Mouse (Mus musculus) megakaryocyte, embryonic 14.5 days (primary cell): ENCODE measurements at regions not wholly inside any gene's neighbourhood (a gene's known extent, or its start where the extent isn't known, plus 50 kb on each side); places are given as distances from the start of the nearest gene placed in this dataset.
A peak's percentile ranks its signal among the peaks of the same experiment; 100 is the strongest.

Experiments
- H3K27me3 ChIP-seq: replicated peaks from 2 replicates; pipeline ENCODE3; 2012; ENCODE audit warnings: inconsistent platforms
- H3K36me3 ChIP-seq: replicated peaks from 2 replicates; pipeline ENCODE3; 2012; ENCODE audit warnings: low read length, inconsistent platforms, mixed read lengths
- H3K4me1 ChIP-seq: 2 replicates; pipeline ENCODE4 v1.6.1; 2012; ENCODE audit warnings: inconsistent platforms
- H3K4me3 ChIP-seq: replicated peaks from 2 replicates; pipeline ENCODE3; 2012; ENCODE audit warnings: moderate library complexity, mild to moderate bottlenecking, inconsistent platforms
- H3K9me3 ChIP-seq: 2 replicates; pipeline ENCODE4 v1.6.1; 2012; ENCODE audit warnings: inconsistent platforms
- FLI1 ChIP-seq: IDR thresholded peaks from 2 replicates; pipeline ENCODE4 v1.6.1; 2012; ENCODE audit warnings: low read length, inconsistent platforms, mixed read lengths
- GATA1 ChIP-seq: IDR thresholded peaks from 3 replicates; pipeline ENCODE4 v1.6.1; 2012; ENCODE audit warnings: mixed read lengths, low read length, inconsistent platforms, borderline replicate concordance

DNA sequence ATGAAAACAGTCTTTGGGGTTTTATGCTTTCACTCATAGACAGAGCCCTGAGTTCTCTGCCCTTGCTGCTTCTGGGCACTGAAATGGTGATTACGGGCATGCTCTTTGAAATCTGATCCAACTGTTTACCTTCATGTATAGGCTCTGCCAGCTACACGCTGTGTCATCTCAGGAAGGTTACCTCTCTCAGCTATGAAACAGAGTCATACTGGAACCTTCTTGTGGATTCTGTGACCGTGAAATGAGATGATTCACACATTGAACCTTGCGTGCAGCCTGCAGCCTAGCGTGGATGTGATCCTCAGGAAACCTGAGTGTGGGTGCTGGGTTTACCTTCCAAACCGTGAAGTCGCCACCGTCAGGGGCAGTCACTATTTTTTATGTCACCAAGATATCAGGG lies 189.7 kb upstream of the Spdye4c start:
- Histone ChIP-seq H3K9me3 (no peaks in the 10 kb centered on the region), H3K4me1 (peaks cover 45% of the 10 kb centered on the region), H3K36me3 (peaks cover 26% of the 10 kb centered on the region), H3K27me3 (no peaks in the 10 kb centered on the region), H3K4me3 (no peak overlapping the region)
- TF ChIP-seq GATA1 (no peak), FLI1 (no peak)

DNA sequence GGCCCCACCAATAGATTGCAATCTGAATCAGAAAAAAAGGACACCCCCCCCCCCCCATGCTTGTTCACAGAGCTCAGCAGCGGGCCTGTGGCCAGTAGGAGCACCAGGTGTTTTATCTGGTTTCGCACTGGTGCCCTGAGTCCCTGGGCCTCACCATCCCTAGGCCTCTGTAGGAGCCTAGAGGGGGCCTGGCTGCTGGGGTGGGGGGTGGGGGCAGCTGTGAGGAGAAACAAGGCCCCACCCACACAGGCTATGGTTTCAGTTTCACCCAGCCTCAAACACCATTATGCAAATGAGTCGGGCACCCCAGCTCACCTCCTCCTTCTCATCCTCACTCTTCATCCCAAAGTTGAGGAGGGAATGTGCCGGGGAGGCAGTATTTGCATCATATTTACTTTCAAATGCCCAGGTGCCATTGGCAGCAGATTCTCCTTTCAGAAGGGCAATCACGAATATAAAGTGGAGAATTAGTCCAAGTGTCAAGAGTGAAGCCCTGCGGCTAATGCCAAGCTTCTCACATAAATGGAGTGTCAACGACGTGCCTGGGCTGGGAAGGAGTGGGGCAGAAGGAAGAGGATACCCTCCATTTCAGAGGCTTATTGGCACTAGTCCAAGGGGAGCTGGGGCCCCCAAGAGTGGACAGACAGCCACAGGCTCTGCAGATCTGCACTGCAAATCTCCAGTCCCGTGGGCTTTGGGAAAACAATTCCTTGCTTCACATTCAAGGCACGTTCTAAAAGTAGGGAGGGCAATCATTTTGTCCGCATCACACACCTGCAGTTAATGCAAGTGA lies 187.7 kb upstream of the Spdye4c start:
- peaks cover 21% of the 10 kb centered on the region for H3K36me3 ChIP-seq
- no peaks in the 10 kb centered on the region for H3K9me3 ChIP-seq
- TF ChIP-seq GATA1 (no peak), FLI1 (no peak)
- no peak overlapping the region for H3K4me3 ChIP-seq
- H3K4me1 ChIP-seq = peaks cover 59% of the 10 kb centered on the region
- no peaks in the 10 kb centered on the region for H3K27me3 ChIP-seq

DNA sequence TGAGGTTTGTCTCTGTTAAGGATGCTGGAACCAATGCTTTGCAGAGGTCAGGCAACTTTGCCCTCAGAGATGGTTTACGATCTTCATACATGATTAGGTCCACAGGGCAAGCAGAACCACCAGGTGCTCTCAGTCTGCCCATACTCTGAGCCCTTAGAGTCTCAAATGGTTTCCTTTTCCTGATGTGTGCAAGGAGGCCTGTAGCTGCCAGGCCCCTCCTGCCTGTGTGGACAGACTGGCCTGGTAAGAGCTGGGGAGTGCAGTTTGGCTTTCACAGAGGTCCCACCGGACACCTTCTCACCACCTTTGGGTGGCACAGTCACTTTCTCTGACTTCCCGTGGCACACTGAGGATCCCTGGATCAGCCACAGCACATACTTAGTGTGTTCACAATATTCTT lies 186.6 kb upstream of the Spdye4c start:
- Histone ChIP-seq H3K4me1 (peaks cover 67% of the 10 kb centered on the region), H3K9me3 (no peaks in the 10 kb centered on the region), H3K27me3 (no peaks in the 10 kb centered on the region), H3K4me3 (no peak overlapping the region), H3K36me3 (peaks cover 21% of the 10 kb centered on the region)
- TF ChIP-seq GATA1 (no peak), FLI1 (no peak)

DNA sequence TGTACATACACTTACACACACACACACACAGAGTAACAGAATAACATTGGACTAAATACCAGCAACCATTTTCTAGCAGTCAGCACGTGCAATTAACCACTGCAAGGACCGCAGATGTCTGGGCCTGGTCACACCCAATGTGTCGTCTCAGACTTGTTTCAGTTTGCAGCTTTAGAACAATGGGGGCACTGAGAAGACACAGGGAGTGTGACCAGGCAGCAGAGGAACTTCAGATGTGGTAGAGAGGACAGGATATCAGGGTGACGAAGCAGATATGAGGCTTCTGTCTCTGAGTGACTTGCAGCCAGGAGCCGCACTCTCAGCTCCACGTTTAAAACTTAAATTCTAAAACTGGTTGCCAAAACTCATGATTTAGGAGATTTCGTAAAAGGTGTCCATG lies 183.9 kb upstream of the Spdye4c start:
- Histone ChIP-seq H3K4me3 (peak overlapping the region; percentile 16), H3K4me1 (peaks cover 79% of the 10 kb centered on the region), H3K9me3 (no peaks in the 10 kb centered on the region), H3K27me3 (no peaks in the 10 kb centered on the region), H3K36me3 (peaks cover 19% of the 10 kb centered on the region)
- TF ChIP-seq FLI1 (no peak), GATA1 (no peak)

DNA sequence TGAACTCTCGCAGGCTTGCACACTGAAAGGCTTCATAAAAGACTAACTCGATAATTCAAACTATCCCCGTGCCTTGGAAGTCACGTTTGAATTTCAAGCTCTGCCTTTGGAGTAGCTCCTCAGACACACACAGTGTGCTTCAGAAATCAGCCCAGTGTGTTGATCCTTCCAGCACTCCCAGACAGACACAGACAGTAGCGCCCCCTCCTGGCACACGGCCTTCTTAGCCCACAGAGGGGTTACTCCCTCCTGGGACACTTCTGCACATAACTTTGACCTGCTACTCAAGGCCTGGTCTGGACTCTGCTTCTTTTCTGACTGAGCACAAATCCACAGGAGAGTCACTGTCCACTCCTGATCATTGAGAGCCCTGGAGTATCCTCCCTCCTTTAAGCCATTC lies 182.3 kb upstream of the Spdye4c start:
- H3K4me1 ChIP-seq = peaks cover 80% of the 10 kb centered on the region
- peaks cover 31% of the 10 kb centered on the region for H3K36me3 ChIP-seq
- H3K27me3 ChIP-seq = no peaks in the 10 kb centered on the region
- H3K4me3 ChIP-seq = no peak overlapping the region
- no peaks in the 10 kb centered on the region for H3K9me3 ChIP-seq
- TF ChIP-seq FLI1 = no peak

DNA sequence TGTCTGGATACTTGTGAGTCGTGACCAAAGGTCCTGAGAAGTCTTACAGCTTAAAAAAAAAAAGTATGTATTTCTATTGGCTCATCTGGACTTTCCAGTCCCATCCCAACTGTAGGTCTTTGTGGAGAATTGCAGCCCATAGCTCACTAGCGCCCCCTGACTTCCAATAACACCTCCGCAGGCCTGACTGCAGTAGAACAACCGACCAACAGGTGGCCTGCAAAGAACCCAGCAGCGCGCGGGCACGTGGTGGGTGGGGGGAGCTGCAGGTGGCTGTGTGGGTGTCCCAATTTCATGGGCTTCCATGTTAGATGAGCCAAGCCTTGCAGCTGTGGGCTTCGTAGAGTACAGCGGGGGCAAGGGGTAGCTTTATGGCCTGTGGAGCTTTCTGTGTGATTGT lies 178.7 kb upstream of the Spdye4c start:
- Histone ChIP-seq H3K27me3 (no peaks in the 10 kb centered on the region), H3K4me1 (peaks cover 84% of the 10 kb centered on the region), H3K36me3 (peaks cover 35% of the 10 kb centered on the region), H3K9me3 (no peaks in the 10 kb centered on the region), H3K4me3 (no peak overlapping the region)
- TF ChIP-seq GATA1 = no peak
- TF ChIP-seq FLI1 = no peak

DNA sequence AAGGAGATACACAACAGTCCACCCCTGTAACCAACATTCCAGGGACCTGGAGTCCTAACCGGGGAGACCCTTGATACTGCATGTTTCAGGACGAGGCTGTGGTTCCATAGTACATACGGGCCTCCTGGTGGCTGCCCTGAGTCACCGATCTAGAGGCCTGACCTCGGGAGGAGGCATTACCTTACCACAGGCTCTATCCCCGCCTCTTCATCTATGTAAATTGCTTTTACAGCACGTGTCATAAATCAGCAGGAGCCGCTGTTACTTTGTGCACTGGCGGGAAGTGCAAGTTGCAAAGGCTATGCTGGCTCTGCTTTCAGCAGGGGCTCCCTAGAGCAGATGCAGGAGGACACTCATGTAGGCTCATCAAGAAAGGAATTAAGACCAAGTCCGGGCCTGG lies 178.0 kb upstream of the Spdye4c start:
- Histone ChIP-seq H3K4me3 (no peak overlapping the region), H3K36me3 (peaks cover 39% of the 10 kb centered on the region), H3K27me3 (no peaks in the 10 kb centered on the region), H3K4me1 (peaks cover 85% of the 10 kb centered on the region), H3K9me3 (no peaks in the 10 kb centered on the region)
- TF ChIP-seq FLI1 (no peak), GATA1 (no peak)

DNA sequence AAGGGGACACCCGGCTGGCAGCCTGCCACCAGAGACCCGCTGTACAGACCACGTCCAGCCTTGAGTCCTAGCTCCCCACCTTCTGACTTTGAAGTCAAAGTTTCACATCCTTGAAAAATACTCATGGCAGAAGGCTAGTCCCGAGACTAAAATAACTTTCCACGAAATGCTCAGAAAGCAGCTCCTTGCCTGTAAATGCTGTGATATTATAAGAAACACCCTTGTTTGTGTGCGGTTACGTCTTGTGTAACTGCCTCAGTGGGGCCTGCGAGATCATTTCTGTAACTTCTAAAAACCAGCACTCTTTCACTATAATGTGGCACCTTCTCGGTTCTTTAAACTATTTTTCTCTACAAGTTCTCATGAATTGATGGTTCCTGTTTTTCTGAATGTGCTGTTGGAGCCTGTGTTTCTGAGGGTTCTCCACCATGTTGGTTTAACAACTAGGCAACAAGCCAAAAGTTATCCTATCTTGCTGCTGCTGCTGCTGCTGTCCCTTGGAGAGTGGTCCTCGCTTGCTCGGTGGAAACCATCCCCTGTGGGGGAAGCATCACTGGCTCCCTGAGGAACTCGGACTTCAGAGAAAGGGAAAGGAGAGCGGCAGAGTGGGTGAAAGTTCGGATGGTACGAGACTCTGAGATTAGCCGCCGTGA lies 176.3 kb upstream of the Spdye4c start:
- TF ChIP-seq GATA1 (no peak), FLI1 (no peak)
- Histone ChIP-seq H3K9me3 (no peaks in the 10 kb centered on the region), H3K36me3 (peaks cover 44% of the 10 kb centered on the region), H3K4me3 (no peak overlapping the region), H3K4me1 (peaks cover 87% of the 10 kb centered on the region), H3K27me3 (no peaks in the 10 kb centered on the region)

DNA sequence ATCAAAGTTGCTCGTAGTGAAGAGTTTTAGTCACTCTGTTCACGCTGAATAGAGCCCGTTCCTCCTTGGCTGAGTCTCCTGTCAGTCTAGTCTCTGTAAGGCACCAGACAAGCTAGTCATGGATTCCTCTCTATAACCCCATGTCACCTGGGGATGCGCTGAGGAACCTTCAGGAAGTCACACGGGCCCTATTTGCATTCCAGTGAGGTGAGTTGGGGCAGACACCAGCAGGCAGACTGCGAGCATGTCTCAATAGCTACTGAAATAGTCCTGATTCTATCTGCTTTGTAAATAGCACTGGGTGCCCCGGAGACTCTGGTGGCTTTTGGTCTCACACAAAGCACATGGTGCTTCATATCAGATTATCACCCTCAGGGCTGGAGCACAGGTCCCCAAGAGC lies 174.6 kb upstream of the Spdye4c start:
- TF ChIP-seq FLI1 (no peak), GATA1 (no peak)
- Histone ChIP-seq H3K4me3 (no peak overlapping the region), H3K9me3 (no peaks in the 10 kb centered on the region), H3K27me3 (no peaks in the 10 kb centered on the region), H3K36me3 (peaks cover 37% of the 10 kb centered on the region), H3K4me1 (peaks cover 99% of the 10 kb centered on the region)

DNA sequence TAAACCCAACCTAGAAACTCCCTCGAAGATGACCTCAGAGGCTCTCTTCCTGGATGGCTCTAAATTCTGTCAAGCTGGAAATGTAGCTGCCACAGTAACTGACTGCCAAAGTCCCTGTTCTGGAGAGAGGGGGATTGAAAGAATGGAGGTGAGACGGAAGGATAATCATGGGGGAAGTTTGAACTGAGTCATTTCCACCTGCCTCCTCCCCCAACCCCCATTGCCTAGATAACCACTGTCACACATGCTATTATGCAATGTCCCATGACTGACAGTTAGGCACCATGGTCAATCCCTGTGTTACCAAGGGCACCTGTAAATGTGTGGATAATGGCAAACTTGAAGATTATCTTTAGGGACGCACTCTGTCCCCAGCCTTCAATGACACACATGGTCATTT lies 172.0 kb upstream of the Spdye4c start:
- Histone ChIP-seq H3K9me3 (no peaks in the 10 kb centered on the region), H3K27me3 (no peaks in the 10 kb centered on the region)

More for the DNA sequence above, 172.0 kb upstream of the Spdye4c start:
- Histone ChIP-seq H3K4me1 (peaks cover 99% of the 10 kb centered on the region), H3K4me3 (no peak overlapping the region), H3K36me3 (peaks cover 30% of the 10 kb centered on the region)
- TF ChIP-seq FLI1 = no peak
- TF ChIP-seq GATA1 = no peak
